Mouse (Mus musculus) heart, postnatal 0 days (tissue): ENCODE measurements around the gene Mrs2. TPM values are rescaled to one million over a fixed set of nuclear protein-coding genes. Genes with fewer than 3 reads are reported as not detected.

Experiments used
- ATAC-seq: fragments of 200-750 bp; cut with Nextera tagmentation; 2 replicates; pipeline ENCODE4 v1.8.0; 2017; ENCODE audit warnings: low read depth, moderate number of reproducible peaks, moderate library complexity; ENCODE audit not compliant: insufficient read depth
- DNase-seq: peaks from one replicate; pipeline ENCODE4 v3.0.0-alpha.2; 2016; ENCODE audit warnings: low spot score
- H3K27ac ChIP-seq: fragments of 300-500 bp; sonication (generic); 2 replicates; pipeline ENCODE4 v1.5.1; 2014; ENCODE audit warnings: low read depth, mild to moderate bottlenecking
- H3K27me3 ChIP-seq: fragments of 300-500 bp; sonication (generic); 2 replicates; pipeline ENCODE4 v1.6.1; 2014; ENCODE audit warnings: low read length, mixed read lengths; ENCODE audit not compliant: control insufficient read depth, insufficient read depth
- H3K36me3 ChIP-seq: fragments of 300-500 bp; sonication (generic); replicated peaks from 2 replicates; pipeline ENCODE4 v1.6.1; 2014; ENCODE audit warnings: low read length, mixed read lengths; ENCODE audit not compliant: control insufficient read depth, insufficient read depth
- H3K4me1 ChIP-seq: fragments of 300-500 bp; sonication (generic); 2 replicates; pipeline ENCODE4 v1.6.1; 2014; ENCODE audit warnings: antibody characterized with exemption; ENCODE audit not compliant: control insufficient read depth, insufficient read depth
- H3K4me2 ChIP-seq: fragments of 300-500 bp; sonication (generic); 2 replicates; pipeline ENCODE4 v1.6.1; 2014; ENCODE audit warnings: low read depth, mild to moderate bottlenecking, low read length, moderate library complexity
- H3K4me3 ChIP-seq: fragments of 300-500 bp; sonication (generic); 2 replicates; pipeline ENCODE4 v1.5.1; 2014; ENCODE audit warnings: low read depth, low read length
- H3K9ac ChIP-seq: fragments of 300-500 bp; sonication (generic); replicated peaks from 2 replicates; pipeline ENCODE4 v1.6.1; 2014; ENCODE audit warnings: low read depth, low read length, mixed read lengths
- H3K9me3 ChIP-seq: fragments of 300-500 bp; sonication (generic); replicated peaks from 2 replicates; pipeline ENCODE4 v1.6.1; 2016; ENCODE audit warnings: low read length; ENCODE audit not compliant: control insufficient read depth
- CTCF ChIP-seq: IDR thresholded peaks from 2 replicates; pipeline ENCODE4 v1.5.1; 2016; ENCODE audit warnings: antibody characterized with exemption, control low read depth, low read depth
- EP300 ChIP-seq: IDR thresholded peaks from 2 replicates; pipeline ENCODE4 v1.6.1; 2016; ENCODE audit warnings: antibody characterized with exemption, low read depth
- WGBS: fragments of 180-500 bp; shearing (Covaris S2); extraction: QIAGEN DNeasy Blood & Tissue Kit; methylation state at CpG from one replicate; pipeline ENCODE4 v1.1.7; 2014; 5-methylcytosine and 5-hydroxymethylcytosine counted together
- polyA plus RNA-seq: library from polyadenylated mRNA; unstranded; fragments of >200 nt; fragmentation: Nextera tagmentation; extraction: Ambion mirVana; gene quantifications from 2 replicates; pipeline ENCODE4 v1.2.1, GENCODE M21; 2015
- total RNA-seq: library from RNA; depleted of rRNA; stranded (reverse); fragments of >200 nt; gene quantifications from 2 replicates; pipeline ENCODE4 v1.2.3, GENCODE M21; 2014; ENCODE audit warnings: low replicate concordance

The Mrs2 gene
- total and polyA plus RNA-seq, 2 experiments from 2014 or later = 13.0 to 19.1 TPM

DNA sequence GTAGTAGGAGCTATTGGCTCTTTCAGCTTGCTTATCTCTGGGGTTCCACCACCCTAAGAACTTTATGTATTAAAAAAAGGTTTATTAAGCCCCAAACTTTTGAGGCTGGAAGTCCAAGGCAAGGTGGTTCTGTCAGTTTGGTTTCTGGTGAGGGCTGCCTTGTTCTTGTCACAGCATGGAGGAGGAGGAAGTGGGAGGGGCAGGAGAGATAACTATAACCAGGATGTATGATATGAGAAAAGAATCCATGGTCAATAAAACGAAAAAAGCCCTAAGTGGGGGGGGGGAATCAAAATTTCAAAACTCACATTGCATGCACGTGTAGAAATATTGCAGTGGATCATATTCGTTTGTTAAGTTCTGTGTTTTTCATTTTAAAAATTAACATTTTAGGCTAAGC lies 3.0 kb upstream of the Mrs2 start:
- Histone ChIP-seq H3K27ac (no peak overlapping the region), H3K4me1 (peaks cover 18% of the 10 kb centered on the region; the same call in 1 of the 2 replicates), H3K36me3 (peaks cover 3% of the 10 kb centered on the region; the same call in 1 of the 2 replicates), H3K9me3 (no peaks in the 10 kb centered on the region), H3K4me3 (no peak overlapping the region), H3K4me2 (no peak overlapping the region), H3K9ac (no peak overlapping the region), H3K27me3 (no peaks in the 10 kb centered on the region)
- ATAC-seq = no peak
- WGBS = 61% methylated on average over 3 of the region's 3 CpGs
- no peak for DNase-seq
- TF ChIP-seq EP300 = no peak
- TF ChIP-seq CTCF = no peak

DNA sequence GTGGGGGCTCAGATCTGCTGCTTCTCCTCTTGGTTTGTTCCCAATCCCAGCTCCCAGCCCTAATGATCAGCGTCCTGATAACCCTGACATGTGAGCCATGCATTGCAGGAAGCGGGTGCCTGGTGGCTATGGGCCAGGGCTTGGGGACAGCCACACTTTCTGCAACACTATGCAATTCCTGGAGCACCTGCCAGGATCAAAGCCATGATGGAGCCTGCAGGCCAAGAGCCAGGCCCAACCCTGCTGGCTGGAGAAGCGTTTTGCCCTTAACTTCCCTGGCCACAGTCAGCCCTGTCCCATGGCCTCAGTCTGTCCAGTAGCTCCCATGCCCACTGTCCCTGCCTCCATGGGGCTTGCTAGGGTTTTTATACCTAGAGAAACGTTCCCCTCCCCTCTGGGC lies 2.2 kb upstream of the Mrs2 start:
- H3K27ac ChIP-seq = no peak overlapping the region
- H3K4me2 ChIP-seq = no peak overlapping the region
- H3K4me3 ChIP-seq = no peak overlapping the region
- H3K4me1 ChIP-seq = peaks cover 18% of the 10 kb centered on the region; the same call in 1 of the 2 replicates
- H3K9ac ChIP-seq = no peak overlapping the region
- peaks cover 11% of the 10 kb centered on the region; the same call in 1 of the 2 replicates for H3K36me3 ChIP-seq
- H3K9me3 ChIP-seq = no peaks in the 10 kb centered on the region
- TF ChIP-seq EP300 = no peak
- TF ChIP-seq CTCF = no peak
- no peaks in the 10 kb centered on the region for H3K27me3 ChIP-seq
- WGBS = 67% methylated on average over 4 of the region's 4 CpGs
- DNase-seq (peak; percentile 3), ATAC-seq (no peak)

- no peak for TF ChIP-seq CTCF
- TF ChIP-seq EP300 = no peak
- H3K36me3 ChIP-seq = peaks cover 15% of the 10 kb centered on the region; the same call in 1 of the 2 replicates
- H3K27me3 ChIP-seq = no peaks in the 10 kb centered on the region
- peak overlapping the region; percentile 96 for H3K4me2 ChIP-seq
- H3K9ac ChIP-seq = peak overlapping the region; percentile 96
- peak overlapping the region; percentile 90 for H3K27ac ChIP-seq
- peaks cover 18% of the 10 kb centered on the region; the same call in 1 of the 2 replicates for H3K4me1 ChIP-seq
- no peak for ATAC-seq
- 31% methylated on average over 4 of the region's 4 CpGs for WGBS
- no peaks in the 10 kb centered on the region for H3K9me3 ChIP-seq
- DNase-seq = peak; percentile 5
- peak overlapping the region; percentile 94 for H3K4me3 ChIP-seq
Observed at GRCm38 (mm10) chr13:25020540-25020892, 337 bp upstream of the Mrs2 start.

- TF ChIP-seq EP300 = no peak
- TF ChIP-seq CTCF = no peak
- no peak for ATAC-seq
- Histone ChIP-seq H3K4me1 (peaks cover 18% of the 10 kb centered on the region; the same call in 1 of the 2 replicates), H3K36me3 (peaks cover 15% of the 10 kb centered on the region; the same call in 1 of the 2 replicates), H3K27ac (no peak overlapping the region), H3K4me3 (0 out of 2 replicates have a peak overlapping the region, but pooled peaks have one; percentile 94), H3K9ac (no peak overlapping the region), H3K9me3 (no peaks in the 10 kb centered on the region), H3K27me3 (no peaks in the 10 kb centered on the region), H3K4me2 (peak overlapping the region; percentile 96; the same call in 1 of the 2 replicates)
- WGBS = 87% methylated on average over 9 of the region's 9 CpGs
- DNase-seq = peak; percentile 0
Observed at GRCm38 (mm10) chr13:25018316-25018715, 1.9 kb downstream of the Mrs2 start.

DNA sequence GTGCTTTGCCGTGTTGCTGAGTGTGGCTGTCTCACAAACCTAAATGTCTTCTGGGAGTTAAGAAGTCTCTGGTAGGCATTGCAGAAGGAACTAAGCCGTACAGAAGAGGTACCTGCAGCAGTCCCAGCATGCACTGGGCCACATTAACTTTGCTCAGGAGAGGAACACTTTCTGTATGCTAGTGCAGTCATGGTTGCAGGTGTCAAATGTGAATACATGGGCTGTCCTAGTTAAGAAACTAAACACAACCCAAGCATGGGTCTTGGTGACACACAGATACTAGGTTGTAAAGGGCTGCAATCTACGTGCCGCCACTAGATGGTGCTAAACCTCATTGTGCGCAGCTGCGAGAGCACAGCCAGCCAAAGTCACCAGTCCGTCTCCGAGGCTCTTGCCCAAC lies 13.1 kb downstream of the Mrs2 start:
- no peak overlapping the region for H3K4me2 ChIP-seq
- TF ChIP-seq EP300 (no peak), CTCF (peak; percentile 37; the same call in 1 of the 2 replicates)
- H3K36me3 ChIP-seq = peaks cover 20% of the 10 kb centered on the region
- H3K9me3 ChIP-seq = no peaks in the 10 kb centered on the region
- no peak overlapping the region for H3K4me3 ChIP-seq
- no peaks in the 10 kb centered on the region for H3K27me3 ChIP-seq
- ATAC-seq (0 out of 2 replicates have a peak, but pooled peaks have one; percentile 33), DNase-seq (no peak)
- WGBS = 74% methylated on average over 6 of the region's 8 CpGs
- H3K9ac ChIP-seq = no peak overlapping the region
- no peaks in the 10 kb centered on the region for H3K4me1 ChIP-seq
- H3K27ac ChIP-seq = no peak overlapping the region

DNA sequence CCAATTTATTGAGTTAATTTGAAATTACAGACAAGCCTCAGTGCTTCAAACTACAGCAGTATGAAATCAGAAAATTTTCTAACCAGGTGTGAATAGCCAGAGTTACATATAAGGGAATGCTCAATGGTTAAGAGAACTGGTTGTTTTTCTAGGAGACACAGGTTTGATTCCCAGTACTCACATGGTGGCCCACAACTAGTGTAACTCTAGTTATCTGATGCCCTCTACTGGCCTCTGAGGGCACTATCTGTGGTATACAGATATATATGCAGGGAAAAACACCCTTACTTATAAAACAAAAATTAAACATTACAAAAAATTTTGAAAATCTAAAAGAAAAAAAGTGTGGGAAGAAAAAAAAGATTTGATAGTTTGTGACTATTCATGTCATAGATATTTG lies 17.2 kb downstream of the Mrs2 start:
- Histone ChIP-seq H3K27me3 (no peaks in the 10 kb centered on the region), H3K4me2 (no peak overlapping the region), H3K9me3 (no peaks in the 10 kb centered on the region), H3K36me3 (peaks cover 56% of the 10 kb centered on the region), H3K4me1 (no peaks in the 10 kb centered on the region), H3K4me3 (no peak overlapping the region), H3K27ac (no peak overlapping the region), H3K9ac (no peak overlapping the region)
- TF ChIP-seq CTCF (peak; percentile 11; the same call in 1 of the 2 replicates), EP300 (no peak)
- ATAC-seq (no peak), DNase-seq (no peak)
